Mouse (Mus musculus): Measurements from ENCODE around the gene Zfp354c.

Gene Zfp354c

GRCm38 (mm10) chr11:50827010-50827953 lies at the start of gene Zfp354c:
Gene Zfp354c (minus strand): TSS chr11:50827724.
- peak; percentile 88 for DNase-seq (ENCODE audit: low spot score)

GRCm38 (mm10) chr11:50850989-50851601 lies 23.6 kb upstream of the Zfp354c start:
- no peak for DNase-seq (ENCODE audit: low spot score)

GRCm38 (mm10) chr11:50850177-50850735 lies 22.7 kb upstream of the Zfp354c start, which contains the start of gene Grm6:
Gene Grm6 (plus strand): TSS chr11:50850685.
- DNase-seq (ENCODE audit: low spot score), result no peak

GRCm38 (mm10) chr11:50849310-50849709 lies 21.8 kb upstream of the Zfp354c start:
- no peak for DNase-seq (ENCODE audit: low spot score)

- DNase-seq (ENCODE audit: low spot score), result no peak
Measured at GRCm38 (mm10) chr11:50848520-50849137, 21.1 kb upstream of the Zfp354c start.

GRCm38 (mm10) chr11:50847047-50847446 lies 19.5 kb upstream of the Zfp354c start:
- no peak for DNase-seq (ENCODE audit: low spot score)

- DNase-seq (ENCODE audit: low spot score), result no peak
Measured at GRCm38 (mm10) chr11:50845951-50846350, 18.4 kb upstream of the Zfp354c start.

- peak; percentile 87 for DNase-seq (ENCODE audit: low spot score)
Measured at GRCm38 (mm10) chr11:50841023-50841735, 13.7 kb upstream of the Zfp354c start, which contains the start of gene Zfp879. Gene Zfp879 (minus strand): TSS chr11:50841552.

GRCm38 (mm10) chr11:50835727-50836126 lies 8.2 kb upstream of the Zfp354c start:
- DNase-seq (ENCODE audit: low spot score), result no peak

GRCm38 (mm10) chr11:50826214-50826613 lies 1.3 kb downstream of the Zfp354c start:
- DNase-seq (ENCODE audit: low spot score), result no peak

GRCm38 (mm10) chr11:50814233-50814632 lies 13.3 kb downstream of the Zfp354c start:
- no peak for DNase-seq (ENCODE audit: low spot score)

GRCm38 (mm10) chr11:50798836-50799235 lies 28.7 kb downstream of the Zfp354c start:
- no peak for DNase-seq (ENCODE audit: low spot score)

- no peak for DNase-seq (ENCODE audit: low spot score)
Measured at GRCm38 (mm10) chr11:50797674-50798073, 29.9 kb downstream of the Zfp354c start.

GRCm38 (mm10) chr11:50771006-50771405 lies 56.5 kb downstream of the Zfp354c start:
- no peak for DNase-seq (ENCODE audit: low spot score)

GRCm38 (mm10) chr11:50768995-50769749 lies 58.4 kb downstream of the Zfp354c start:
- peak; percentile 77 for DNase-seq (ENCODE audit: low spot score)

GRCm38 (mm10) chr11:50767039-50767438 lies 60.5 kb downstream of the Zfp354c start:
- DNase-seq (ENCODE audit: low spot score), result no peak

GRCm38 (mm10) chr11:50766461-50766860 lies 61.1 kb downstream of the Zfp354c start:
- no peak for DNase-seq (ENCODE audit: low spot score)

All from yolk sac, embryonic 10.5 days (tissue).